Mouse (Mus musculus) embryonic facial prominence, embryonic 12.5 days (tissue): Measurements from ENCODE around the gene Gsdma. TPM values are rescaled to one million over a fixed set of nuclear protein-coding genes. Genes with fewer than 3 reads are reported as not detected.
A peak's percentile ranks its signal among the peaks of the same experiment; 100 is the strongest.

Experiments used
- ATAC-seq: fragments of 200-750 bp; cut with Nextera tagmentation; 2 replicates; pipeline ENCODE4 v1.8.0; 2017; ENCODE audit not compliant: insufficient number of reproducible peaks, insufficient read depth, low FRiP score, low TSS enrichment
- H3K27ac ChIP-seq: fragments of 300-500 bp; sonication (generic); 2 replicates; pipeline ENCODE4 v1.5.1; 2016; ENCODE audit warnings: mild to moderate bottlenecking
- H3K27me3 ChIP-seq: fragments of 300-500 bp; sonication (generic); 2 replicates; pipeline ENCODE4 v1.6.1; 2016; ENCODE audit warnings: mild to moderate bottlenecking, moderate library complexity
- H3K36me3 ChIP-seq: fragments of 300-500 bp; sonication (generic); 2 replicates; pipeline ENCODE4 v1.6.1; 2016; ENCODE audit warnings: mild to moderate bottlenecking
- H3K4me1 ChIP-seq: fragments of 300-500 bp; sonication (generic); 2 replicates; pipeline ENCODE4 v1.6.1; 2016
- H3K4me2 ChIP-seq: fragments of 300-500 bp; sonication (generic); replicated peaks from 2 replicates; pipeline ENCODE4 v1.6.1; 2016; ENCODE audit warnings: mild to moderate bottlenecking, moderate library complexity
- H3K4me3 ChIP-seq: fragments of 300-500 bp; sonication (generic); 2 replicates; pipeline ENCODE4 v1.5.1; 2016; ENCODE audit warnings: mild to moderate bottlenecking
- H3K9ac ChIP-seq: fragments of 300-500 bp; sonication (generic); 2 replicates; pipeline ENCODE4 v1.6.1; 2016; ENCODE audit warnings: mild to moderate bottlenecking, moderate library complexity
- H3K9me3 ChIP-seq: fragments of 300-500 bp; sonication (generic); 2 replicates; pipeline ENCODE4 v1.6.1; 2016; ENCODE audit warnings: mild to moderate bottlenecking, moderate library complexity
- WGBS: fragments of 180-500 bp; shearing (Covaris S2); methylation state at CpG from one replicate; pipeline ENCODE4 v1.1.7; 2016; 5-methylcytosine and 5-hydroxymethylcytosine counted together
- polyA plus RNA-seq: library from polyadenylated mRNA; unstranded; fragments of >200 nt; fragmentation: Nextera tagmentation; extraction: Ambion mirVana; gene quantifications from 2 replicates; pipeline ENCODE4 v1.2.1, GENCODE M21; 2016

The Gsdma gene
- polyA plus RNA-seq, 1 experiment from 2014 or later: 0.05 TPM

DNA sequence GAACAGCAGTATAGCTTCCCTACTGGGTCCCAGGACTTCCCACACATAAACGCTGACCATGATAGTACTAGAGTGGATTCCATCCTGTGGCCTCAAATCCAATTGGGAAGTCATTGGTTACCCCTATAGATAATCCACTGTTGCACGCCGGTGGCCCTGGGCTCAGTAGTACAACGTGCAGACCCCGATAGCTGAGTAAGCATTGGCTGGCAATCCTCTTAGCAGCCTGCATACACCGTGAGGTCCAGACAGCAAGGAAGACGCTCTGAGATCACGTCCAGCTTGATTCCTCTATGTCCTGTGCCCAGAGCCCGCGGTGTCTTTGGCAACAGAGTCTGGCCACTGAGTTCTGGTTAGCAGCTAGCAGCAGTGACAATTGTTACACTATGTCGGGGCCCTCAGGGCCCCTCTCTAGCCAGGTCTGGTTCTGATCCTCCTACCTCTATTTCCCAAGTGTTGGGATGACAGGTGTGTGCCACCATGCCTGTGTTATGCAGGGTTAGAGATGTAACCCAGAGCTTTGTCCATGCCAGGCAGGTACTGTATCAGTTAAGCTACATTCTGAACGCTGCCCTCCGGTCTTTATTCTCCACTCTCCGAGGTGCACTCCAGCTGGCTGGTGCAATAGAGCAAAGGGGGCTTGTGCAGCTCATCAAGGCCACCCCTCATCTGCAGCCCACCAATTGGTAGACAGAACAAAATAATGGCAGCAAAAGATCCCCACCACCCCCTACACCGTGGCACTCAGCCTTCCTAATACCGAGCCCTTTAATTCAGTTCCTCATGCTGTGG, 34.9 kb downstream of the Gsdma start:
- no peaks in the 10 kb centered on the region for H3K9me3 ChIP-seq
- H3K27me3 ChIP-seq: no peaks in the 10 kb centered on the region
- H3K4me3 ChIP-seq: no peak overlapping the region
- H3K4me1 ChIP-seq: peaks cover 5% of the 10 kb centered on the region; the same call in 1 of the 2 replicates
- no peak overlapping the region for H3K9ac ChIP-seq
- H3K4me2 ChIP-seq: no peak overlapping the region
- peaks cover 29% of the 10 kb centered on the region for H3K36me3 ChIP-seq
- ATAC-seq: no peak
- 81% methylated on average over 16 of the region's 16 CpGs for WGBS
- no peak overlapping the region for H3K27ac ChIP-seq

- Histone ChIP-seq H3K27me3 (no peaks in the 10 kb centered on the region), H3K27ac (no peak overlapping the region), H3K4me1 (peaks cover 5% of the 10 kb centered on the region; the same call in 1 of the 2 replicates), H3K9me3 (no peaks in the 10 kb centered on the region), H3K4me3 (no peak overlapping the region), H3K36me3 (peaks cover 29% of the 10 kb centered on the region), H3K9ac (no peak overlapping the region), H3K4me2 (no peak overlapping the region)
- no peak for ATAC-seq
- WGBS: 36% methylated on average over 4 of the region's 4 CpGs
Observed at GRCm38 (mm10) chr11:98699911-98700310, 35.8 kb downstream of the Gsdma start.

DNA sequence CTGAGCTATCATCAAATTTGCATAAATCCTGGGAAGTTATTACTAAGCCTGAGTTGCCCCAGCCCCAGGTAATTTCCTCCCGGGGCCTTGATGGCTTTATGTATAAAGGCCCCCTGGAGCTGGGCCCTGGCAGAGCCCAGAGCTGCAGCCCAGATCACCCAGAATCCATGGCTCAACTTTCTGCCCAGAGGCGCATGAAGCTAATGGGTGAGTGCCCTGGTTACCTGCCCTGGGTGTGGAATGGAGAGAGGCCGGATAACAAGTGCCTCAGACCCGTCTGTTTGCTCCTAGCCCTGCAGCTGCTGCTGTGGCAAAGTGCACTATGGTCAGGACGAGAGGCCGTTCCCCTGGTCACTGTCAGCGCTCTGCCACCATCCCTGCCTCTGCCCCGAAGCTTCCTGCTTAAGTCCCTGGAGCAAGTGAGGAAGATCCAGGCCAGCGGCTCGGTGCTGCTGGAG, 37.1 kb downstream of the Gsdma start, which contains the start of gene Csf3:
Csf3 (plus strand) TSS at position 51 of the 458 bp plus-strand sequence.
- no peak for ATAC-seq
- 32% methylated on average over 10 of the region's 10 CpGs for WGBS
- H3K4me2 ChIP-seq: no peak within 1 kb of the TSS
- no peaks in the 10 kb centered on the region for H3K9me3 ChIP-seq
- peaks cover 5% of the 10 kb centered on the region; the same call in 1 of the 2 replicates for H3K4me1 ChIP-seq
- H3K4me3 ChIP-seq: no peak within 1 kb of the TSS
- no peak within 1 kb of the TSS for H3K27ac ChIP-seq
- no peak within 1 kb of the TSS for H3K9ac ChIP-seq
- H3K36me3 ChIP-seq: peaks cover 29% of the 10 kb centered on the region
- H3K27me3 ChIP-seq: no peaks in the 10 kb centered on the region

- Histone ChIP-seq H3K27me3 (no peaks in the 10 kb centered on the region), H3K27ac (no peak overlapping the region), H3K9ac (no peak overlapping the region), H3K4me2 (no peak overlapping the region), H3K4me3 (no peak overlapping the region), H3K36me3 (peaks cover 36% of the 10 kb centered on the region), H3K9me3 (no peaks in the 10 kb centered on the region), H3K4me1 (peaks cover 5% of the 10 kb centered on the region; the same call in 1 of the 2 replicates)
- ATAC-seq: no peak
- WGBS: 71% methylated on average over 5 of the region's 5 CpGs
Observed at GRCm38 (mm10) chr11:98702323-98702722, 38.2 kb downstream of the Gsdma start.

DNA sequence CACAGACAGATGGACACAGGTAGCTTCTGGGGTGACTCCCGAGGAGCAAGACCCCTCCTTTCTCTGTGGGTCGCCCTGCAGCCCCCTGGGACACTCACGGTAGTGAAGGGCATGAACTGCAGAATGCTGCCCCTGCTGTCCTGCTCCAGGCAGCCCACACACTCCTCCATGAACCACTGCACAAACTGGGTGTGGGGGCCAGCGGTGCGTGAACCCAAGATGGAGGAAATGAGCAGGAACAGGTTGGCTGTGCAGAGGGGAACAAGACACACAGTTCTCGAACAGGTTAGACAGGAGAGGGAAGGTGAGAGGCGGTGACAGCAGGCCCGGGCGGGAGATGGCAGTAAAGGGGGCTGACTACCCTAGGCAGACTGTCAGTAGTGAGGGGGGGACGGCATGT, 40.9 kb downstream of the Gsdma start:
- no peak overlapping the region for H3K4me3 ChIP-seq
- H3K36me3 ChIP-seq: peaks cover 61% of the 10 kb centered on the region
- H3K9me3 ChIP-seq: no peaks in the 10 kb centered on the region
- ATAC-seq: no peak
- WGBS: 87% methylated on average over 10 of the region's 10 CpGs
- H3K4me2 ChIP-seq: no peak overlapping the region
- no peak overlapping the region for H3K27ac ChIP-seq
- no peaks in the 10 kb centered on the region for H3K27me3 ChIP-seq
- H3K4me1 ChIP-seq: peaks cover 14% of the 10 kb centered on the region; the same call in 1 of the 2 replicates
- 0 out of 2 replicates have a peak overlapping the region, but pooled peaks have one; percentile 10 for H3K9ac ChIP-seq

DNA sequence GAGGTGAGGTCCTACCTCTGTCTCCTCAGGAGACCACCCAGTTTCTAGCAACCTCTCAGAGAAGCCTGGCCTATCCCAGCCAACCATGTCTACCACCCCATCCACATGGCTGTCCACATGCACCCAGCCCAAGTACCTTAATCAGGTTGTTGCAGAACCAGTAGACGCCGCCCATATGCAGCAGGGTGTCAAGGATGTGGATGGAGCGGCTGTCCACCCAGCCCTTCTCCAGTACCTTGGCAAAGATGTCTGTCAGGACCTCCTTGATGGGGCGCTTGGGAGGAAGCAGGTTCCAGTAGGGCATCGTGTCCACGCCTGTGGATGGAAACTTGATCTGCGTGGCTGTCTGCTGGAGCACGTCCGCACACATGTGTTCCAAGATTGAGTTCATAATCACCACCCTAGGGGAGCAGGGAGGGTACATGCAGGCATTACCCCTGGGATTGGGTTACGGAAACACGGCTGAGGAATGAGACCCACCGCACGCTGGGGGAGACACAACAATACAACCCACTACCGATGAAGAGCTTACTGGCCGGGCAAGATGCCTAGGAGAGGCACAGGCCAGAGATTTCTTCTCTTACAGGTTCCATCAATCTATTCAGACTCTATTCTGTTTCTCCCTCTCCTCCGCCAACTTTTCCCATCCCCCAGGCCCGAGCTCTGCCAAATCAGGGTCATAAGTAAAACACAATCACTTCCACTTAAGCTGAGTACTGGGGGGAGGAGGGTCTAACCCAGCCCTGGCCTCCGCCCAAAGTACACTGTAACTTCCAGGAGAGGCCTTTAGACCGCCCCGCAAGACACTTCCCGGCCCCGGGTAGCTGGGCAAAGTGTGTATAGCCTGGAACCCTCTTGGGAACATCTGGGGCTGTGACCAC, 43.5 kb downstream of the Gsdma start:
- no peak; the same call in 1 of the 2 replicates for ATAC-seq
- peaks cover 9% of the 10 kb centered on the region; the same call in 1 of the 2 replicates for H3K4me1 ChIP-seq
- H3K27ac ChIP-seq: peak overlapping the region; percentile 55; the same call in 1 of the 2 replicates
- H3K9ac ChIP-seq: no peak overlapping the region
- peaks cover 71% of the 10 kb centered on the region for H3K36me3 ChIP-seq
- 72% methylated on average over 22 of the region's 22 CpGs for WGBS
- H3K4me2 ChIP-seq: no peak overlapping the region
- no peaks in the 10 kb centered on the region for H3K9me3 ChIP-seq
- no peak overlapping the region for H3K4me3 ChIP-seq
- H3K27me3 ChIP-seq: no peaks in the 10 kb centered on the region

GRCm38 (mm10) chr11:98708282-98708956, 44.3 kb downstream of the Gsdma start:
- H3K4me1 ChIP-seq: peaks cover 9% of the 10 kb centered on the region; the same call in 1 of the 2 replicates
- ATAC-seq: no peak
- WGBS: 87% methylated on average over 19 of the region's 19 CpGs
- H3K9ac ChIP-seq: no peak overlapping the region
- no peak overlapping the region for H3K4me3 ChIP-seq
- H3K27ac ChIP-seq: peak overlapping the region; percentile 55; the same call in 1 of the 2 replicates
- H3K4me2 ChIP-seq: no peak overlapping the region
- no peaks in the 10 kb centered on the region for H3K9me3 ChIP-seq
- no peaks in the 10 kb centered on the region for H3K27me3 ChIP-seq
- peaks cover 76% of the 10 kb centered on the region for H3K36me3 ChIP-seq

- Histone ChIP-seq H3K36me3 (peaks cover 80% of the 10 kb centered on the region), H3K4me1 (peaks cover 9% of the 10 kb centered on the region; the same call in 1 of the 2 replicates), H3K27me3 (no peaks in the 10 kb centered on the region), H3K27ac (no peak overlapping the region), H3K4me3 (no peak overlapping the region), H3K4me2 (no peak overlapping the region), H3K9ac (no peak overlapping the region), H3K9me3 (no peaks in the 10 kb centered on the region)
- no peak for ATAC-seq
- 89% methylated on average over 26 of the region's 26 CpGs for WGBS
Observed at GRCm38 (mm10) chr11:98709001-98709741, 45.0 kb downstream of the Gsdma start.

DNA sequence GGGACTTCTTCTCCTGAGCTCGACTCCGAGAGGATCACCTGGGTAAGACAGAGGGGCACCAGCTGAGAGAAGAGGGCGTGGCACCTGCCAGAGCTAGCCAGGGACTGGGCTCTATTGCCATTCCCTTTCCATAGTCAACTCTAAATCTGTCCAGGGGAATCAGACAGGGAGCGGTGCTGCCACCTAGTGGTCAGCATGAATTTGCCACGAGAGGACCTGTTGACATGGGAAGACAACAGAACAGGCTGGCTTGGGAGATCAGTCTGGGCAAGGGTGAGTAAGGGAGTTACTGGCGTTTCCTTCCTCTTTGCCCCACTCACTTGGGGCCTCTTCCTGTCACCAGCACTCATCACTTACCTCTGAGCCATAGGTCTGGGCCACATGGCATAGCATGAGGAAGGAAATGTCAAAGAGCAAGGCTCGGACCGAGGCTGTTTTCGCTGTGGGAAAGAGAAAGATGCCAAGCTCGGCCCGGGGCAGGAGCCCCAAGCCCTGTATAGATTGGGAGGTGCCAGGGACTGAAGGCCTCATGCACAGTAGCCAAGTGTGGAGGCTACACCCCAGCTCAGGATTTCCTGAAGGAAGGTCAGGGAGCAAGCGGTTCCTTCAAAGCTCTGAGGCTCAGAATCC, 46.4 kb downstream of the Gsdma start:
- H3K27ac ChIP-seq: no peak overlapping the region
- 0 out of 2 replicates have a peak, but pooled peaks have one; percentile 30 for ATAC-seq
- H3K9me3 ChIP-seq: no peaks in the 10 kb centered on the region
- H3K4me3 ChIP-seq: no peak overlapping the region
- H3K36me3 ChIP-seq: peaks cover 78% of the 10 kb centered on the region
- H3K4me2 ChIP-seq: no peak overlapping the region
- H3K27me3 ChIP-seq: no peaks in the 10 kb centered on the region
- peaks cover 9% of the 10 kb centered on the region; the same call in 1 of the 2 replicates for H3K4me1 ChIP-seq
- WGBS: 55% methylated on average over 12 of the region's 12 CpGs
- H3K9ac ChIP-seq: no peak overlapping the region

DNA sequence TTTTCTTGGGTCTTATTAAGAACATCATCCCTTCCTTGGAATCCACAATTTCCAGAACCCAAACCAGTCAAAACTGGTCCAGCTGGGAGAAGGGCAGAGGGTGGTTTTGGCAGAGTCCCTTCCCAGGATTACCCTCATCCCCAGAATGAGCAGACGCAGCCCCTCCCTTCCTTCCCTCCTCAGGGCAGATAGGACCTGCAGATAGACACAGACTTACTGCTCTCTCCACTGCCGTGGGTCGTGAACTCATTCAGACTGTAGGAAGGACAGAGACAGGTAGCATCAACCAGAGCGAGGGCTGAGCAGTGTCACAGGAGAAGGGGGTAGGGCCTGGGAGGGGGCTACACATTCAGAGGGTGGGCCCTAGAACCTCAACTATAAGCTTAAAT, 46.9 kb downstream of the Gsdma start:
- H3K27me3 ChIP-seq: no peaks in the 10 kb centered on the region
- no peaks in the 10 kb centered on the region for H3K9me3 ChIP-seq
- WGBS: 73% methylated on average over 4 of the region's 4 CpGs
- H3K36me3 ChIP-seq: peaks cover 78% of the 10 kb centered on the region
- no peak overlapping the region for H3K4me2 ChIP-seq
- no peak for ATAC-seq
- H3K4me1 ChIP-seq: peaks cover 9% of the 10 kb centered on the region; the same call in 1 of the 2 replicates
- no peak overlapping the region for H3K27ac ChIP-seq
- no peak overlapping the region for H3K9ac ChIP-seq
- no peak overlapping the region for H3K4me3 ChIP-seq
